Mouse (Mus musculus) neural tube, embryonic 10.5 days (tissue): ENCODE results near the gene Dbndd2.

Source experiments
- DNase-seq: peaks from one replicate; pipeline ENCODE4 v3.0.0-alpha.2; 2017; ENCODE audit warnings: low spot score; ENCODE audit errors: extremely low spot score

The Dbndd2 gene

GRCm38 (mm10) chr2:164537003-164537402, 51.1 kb downstream of the Dbndd2 start:
- no peak for DNase-seq

GRCm38 (mm10) chr2:164540652-164541427, 54.9 kb downstream of the Dbndd2 start:
- no peak for DNase-seq

GRCm38 (mm10) chr2:164542132-164542531, 56.2 kb downstream of the Dbndd2 start:
- no peak for DNase-seq

GRCm38 (mm10) chr2:164542598-164542997, 56.7 kb downstream of the Dbndd2 start:
- no peak for DNase-seq
